Mouse (Mus musculus) embryonic facial prominence, embryonic 13.5 days (tissue): ENCODE measurements around the gene Phf10. TPM values are rescaled to one million over a fixed set of nuclear protein-coding genes. Genes with fewer than 3 reads are reported as not detected.
A peak's percentile ranks its signal among the peaks of the same experiment; 100 is the strongest.
"Not testable (repeated sequence)": the region's sequence is repeated elsewhere in the genome, so short reads cannot be mapped to it uniquely, and the experiment has no call there.

ENCODE experiments used
- ATAC-seq: fragments of 200-750 bp; cut with Nextera tagmentation; 2 replicates; pipeline ENCODE4 v1.8.0; 2017; ENCODE audit warnings: low read depth; ENCODE audit not compliant: insufficient number of reproducible peaks, insufficient read depth, low FRiP score, low TSS enrichment
- H3K27ac ChIP-seq: fragments of 300-500 bp; sonication (generic); 2 replicates; pipeline ENCODE4 v1.5.1; 2015; ENCODE audit warnings: moderate library complexity, mild to moderate bottlenecking, inconsistent platforms
- H3K27me3 ChIP-seq: fragments of 300-500 bp; sonication (generic); 2 replicates; pipeline ENCODE4 v1.6.1; 2015; ENCODE audit warnings: mild to moderate bottlenecking, inconsistent platforms
- H3K36me3 ChIP-seq: fragments of 300-500 bp; sonication (generic); 2 replicates; pipeline ENCODE4 v1.6.1; 2015; ENCODE audit warnings: mild to moderate bottlenecking, inconsistent platforms
- H3K4me1 ChIP-seq: fragments of 300-500 bp; sonication (generic); 2 replicates; pipeline ENCODE4 v1.6.1; 2015; ENCODE audit warnings: inconsistent platforms
- H3K4me2 ChIP-seq: fragments of 300-500 bp; sonication (generic); 2 replicates; pipeline ENCODE4 v1.6.1; 2015; ENCODE audit warnings: moderate library complexity, mild to moderate bottlenecking, inconsistent platforms
- H3K4me3 ChIP-seq: fragments of 300-500 bp; sonication (generic); 2 replicates; pipeline ENCODE4 v1.5.1; 2015; ENCODE audit warnings: mild to moderate bottlenecking, inconsistent platforms
- H3K9ac ChIP-seq: fragments of 300-500 bp; sonication (generic); 2 replicates; pipeline ENCODE4 v1.6.1; 2015; ENCODE audit warnings: mild to moderate bottlenecking, inconsistent platforms
- H3K9me3 ChIP-seq: fragments of 300-500 bp; sonication (generic); 2 replicates; pipeline ENCODE4 v1.6.1; 2016; ENCODE audit warnings: inconsistent platforms
- WGBS: fragments of 180-500 bp; shearing (Covaris S2); methylation state at CpG from one replicate; pipeline ENCODE4 v1.1.7; 2015; ENCODE audit warnings: mixed read lengths; 5-methylcytosine and 5-hydroxymethylcytosine counted together
- polyA plus RNA-seq: library from polyadenylated mRNA; unstranded; fragments of >200 nt; fragmentation: Nextera tagmentation; extraction: Ambion mirVana; gene quantifications from 2 replicates; pipeline ENCODE4 v1.2.1, GENCODE M21; 2015

Gene Phf10
- 33.5 and 36.0 TPM in 2 replicates for polyA plus RNA-seq

DNA sequence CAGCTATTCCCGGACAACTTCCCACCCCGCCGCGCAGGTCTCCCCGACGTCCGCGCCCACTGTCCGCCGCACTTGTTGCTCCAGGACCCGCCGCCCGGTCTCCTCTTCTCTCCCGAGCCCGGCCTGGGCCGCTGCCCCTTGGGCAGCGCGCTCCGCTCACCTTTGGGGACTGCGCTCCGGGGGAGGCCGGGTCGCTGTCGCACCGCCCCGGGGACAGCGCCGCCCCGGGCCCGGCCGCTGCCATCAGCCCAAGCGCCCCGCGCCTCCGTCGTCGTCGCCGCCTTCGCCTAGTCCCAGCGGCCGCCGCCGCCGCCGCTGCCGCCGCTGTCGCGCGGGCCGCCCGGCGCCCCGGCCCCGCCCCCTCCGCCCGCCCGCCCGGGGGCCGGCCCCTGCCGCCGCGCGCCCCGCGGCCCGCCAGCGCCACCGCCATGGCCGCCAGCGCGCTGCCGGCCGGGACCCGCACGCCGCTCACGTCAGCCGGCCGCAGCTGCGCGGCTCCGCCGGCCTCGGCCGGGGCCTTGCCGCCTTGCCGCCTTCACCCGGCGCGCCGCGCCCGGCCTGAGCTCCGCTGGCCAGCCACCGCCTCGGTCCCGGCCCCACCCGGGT is at the start of gene Phf10:
Gene Phf10 (minus strand): TSS at position 323 of the 606 bp plus-strand sequence.
- H3K27me3 ChIP-seq, H3K9me3 ChIP-seq: not testable (repeated sequence)
- H3K36me3 ChIP-seq, result peaks cover 11% of the 10 kb centered on the region
- peak within 1 kb of the TSS; percentile 66; the same call in 1 of the 2 replicates for H3K27ac ChIP-seq
- peaks cover 11% of the 10 kb centered on the region for H3K4me1 ChIP-seq
- ATAC-seq, result peak; percentile 71; the same call in 1 of the 2 replicates
- H3K4me3 ChIP-seq, result peak within 1 kb of the TSS; percentile 68
- WGBS, result under 1% methylated on average over 47 of the region's 100 CpGs
- peak within 1 kb of the TSS; percentile 83 for H3K9ac ChIP-seq
- H3K4me2 ChIP-seq, result peak within 1 kb of the TSS; percentile 91

DNA sequence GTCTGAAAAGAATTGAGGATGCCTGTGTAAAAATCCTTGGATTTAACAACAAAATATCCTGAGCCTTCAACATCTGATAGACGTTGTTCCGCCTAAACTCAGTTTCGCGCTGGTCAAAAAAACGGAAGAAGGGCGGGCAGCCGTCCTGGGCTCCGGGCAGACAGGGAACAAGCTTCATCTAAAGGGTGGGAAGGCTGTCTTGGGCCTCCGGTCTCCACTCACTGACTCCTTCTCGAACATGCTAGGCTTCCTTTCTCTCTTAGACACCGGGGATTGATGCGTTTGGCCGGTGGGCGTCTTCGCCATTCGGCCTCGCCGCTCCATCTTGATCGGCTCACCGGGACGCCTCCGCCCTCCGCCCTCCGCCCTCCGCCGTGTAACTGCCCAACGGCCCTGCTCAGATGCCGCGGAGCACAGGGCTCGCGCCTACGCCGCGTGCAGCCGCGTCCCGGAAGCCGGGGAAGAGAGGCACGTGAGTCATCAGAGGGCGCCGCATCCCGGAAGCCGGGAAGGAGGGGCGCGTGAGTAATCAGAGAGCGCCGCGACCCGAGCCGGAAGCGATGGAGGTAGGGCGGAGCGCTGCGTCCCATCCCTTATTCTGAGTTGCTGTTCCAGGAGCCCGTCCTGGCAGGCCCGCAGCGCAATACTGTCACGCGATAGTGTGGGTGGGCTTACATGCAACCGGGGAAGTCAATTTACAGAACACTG is 48.8 kb upstream of the Phf10 start, which contains the start of gene Gm3435:
Gene Gm3435 (plus strand): TSS at position 471 of the 708 bp plus-strand sequence.
- not testable (repeated sequence) for H3K36me3 ChIP-seq, H3K27me3 ChIP-seq, H3K4me1 ChIP-seq, H3K9me3 ChIP-seq, H3K4me2 ChIP-seq, H3K27ac ChIP-seq, H3K4me3 ChIP-seq, H3K9ac ChIP-seq
- ATAC-seq, result peak; percentile 96
- no CpG with 5 or more reads among the region's 60 CpGs for WGBS

DNA sequence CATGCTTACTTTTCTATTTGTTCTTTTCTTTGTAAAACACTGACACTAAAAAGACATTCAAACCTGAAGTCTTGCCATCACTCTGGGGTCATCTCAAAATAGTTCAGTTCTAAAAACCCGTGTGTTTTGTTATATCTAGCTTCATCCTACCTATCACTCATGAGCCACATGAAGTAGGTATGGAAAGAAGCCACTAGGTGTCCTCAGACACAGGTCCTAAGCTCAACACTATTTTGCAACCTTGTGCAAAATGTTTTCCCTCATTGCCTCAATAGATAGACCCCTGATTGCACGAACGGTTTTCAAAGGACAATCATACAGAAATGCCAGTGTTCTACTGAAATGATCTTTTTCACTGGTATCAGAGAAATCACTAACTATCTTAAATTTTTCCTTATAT is 48.0 kb upstream of the Phf10 start:
- H3K36me3 ChIP-seq, H3K4me2 ChIP-seq, H3K9ac ChIP-seq, H3K27ac ChIP-seq, H3K4me1 ChIP-seq, H3K27me3 ChIP-seq, ATAC-seq, H3K9me3 ChIP-seq, H3K4me3 ChIP-seq: not testable (repeated sequence)
- no CpG with 5 or more reads among the region's 3 CpGs for WGBS

DNA sequence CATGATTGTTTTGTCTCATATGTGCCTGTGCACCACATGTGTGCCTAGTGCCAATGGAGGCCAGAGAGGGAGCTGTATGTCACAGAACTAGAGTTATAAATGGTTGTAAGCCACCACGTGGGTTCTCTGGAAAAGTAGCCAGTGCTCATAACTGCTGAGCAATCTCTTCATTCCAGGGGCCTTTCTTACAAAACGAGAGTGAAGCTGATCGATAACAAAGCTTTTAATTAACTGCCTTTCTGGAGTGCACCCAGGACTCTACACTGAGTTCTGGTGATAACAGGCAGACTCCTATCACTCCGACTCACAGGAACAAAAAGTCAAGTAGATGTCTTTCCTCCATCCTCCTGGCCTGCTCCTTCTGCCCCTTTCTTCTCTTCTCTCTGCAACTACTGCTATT is 39.0 kb upstream of the Phf10 start:
- H3K36me3 ChIP-seq, H3K27me3 ChIP-seq, H3K4me2 ChIP-seq, H3K27ac ChIP-seq, H3K4me3 ChIP-seq, ATAC-seq, H3K9ac ChIP-seq, H3K9me3 ChIP-seq, H3K4me1 ChIP-seq: not testable (repeated sequence)
- no CpG with 5 or more reads among the region's 4 CpGs for WGBS

DNA sequence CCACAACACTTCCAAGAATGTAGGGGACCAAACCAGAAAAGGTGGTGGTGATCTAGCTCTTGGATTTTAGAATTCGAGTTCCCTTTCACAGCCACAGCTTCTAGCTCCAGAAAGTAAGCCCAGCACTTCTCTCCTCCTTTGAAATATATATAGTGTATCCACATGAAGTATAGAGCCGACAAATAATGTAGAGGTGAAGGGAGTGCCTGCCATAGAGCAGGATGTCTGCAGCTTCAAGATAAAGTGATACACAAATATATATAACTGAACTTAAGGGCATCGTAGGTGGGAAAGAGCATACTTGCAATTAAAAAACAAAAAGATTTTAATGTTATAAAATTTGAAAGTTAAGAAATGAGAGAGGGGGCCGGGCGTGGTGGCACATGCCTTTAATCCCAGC is 33.1 kb upstream of the Phf10 start:
- H3K9me3 ChIP-seq, H3K4me1 ChIP-seq, ATAC-seq, H3K36me3 ChIP-seq, H3K9ac ChIP-seq, H3K4me2 ChIP-seq, H3K27me3 ChIP-seq, H3K27ac ChIP-seq, H3K4me3 ChIP-seq: not testable (repeated sequence)
- WGBS, result no CpG with 5 or more reads among the region's 5 CpGs

DNA sequence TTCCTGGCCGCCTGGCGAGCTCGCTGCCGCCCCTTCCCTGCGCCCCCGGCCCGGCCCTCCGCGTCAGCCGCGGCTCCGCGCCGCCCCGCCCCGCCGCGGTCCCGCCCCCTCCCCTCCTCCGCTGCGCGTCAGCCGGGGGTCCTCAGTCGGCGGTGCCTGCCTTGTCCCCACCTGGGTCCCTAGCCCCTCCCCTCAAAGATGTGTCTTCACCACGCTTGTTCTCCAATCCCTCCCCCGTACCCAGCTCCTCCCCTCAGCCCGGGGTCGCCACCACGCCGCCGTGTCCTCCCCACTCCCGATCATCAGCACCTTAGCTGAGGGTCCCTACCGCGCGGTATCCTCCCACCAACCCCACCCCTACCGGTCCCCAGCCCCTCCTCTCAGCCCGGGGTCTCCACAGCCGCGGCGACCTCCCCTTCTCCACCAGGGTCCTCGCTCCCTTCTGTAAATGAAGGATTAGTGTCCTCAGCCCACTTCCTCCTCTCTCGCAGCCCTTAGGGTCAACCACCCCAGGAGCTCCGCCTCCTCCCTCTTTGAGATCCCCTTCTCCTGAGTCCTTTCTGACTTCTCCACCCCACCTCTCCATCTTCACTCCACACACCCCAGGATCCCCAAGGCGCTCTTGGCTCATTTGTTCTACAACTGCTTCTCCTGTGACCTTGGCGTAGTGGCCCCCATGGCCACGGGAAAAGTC is 32.2 kb upstream of the Phf10 start:
- H3K4me2 ChIP-seq, H3K4me3 ChIP-seq, H3K9me3 ChIP-seq, H3K4me1 ChIP-seq, H3K27me3 ChIP-seq, H3K27ac ChIP-seq, H3K36me3 ChIP-seq, H3K9ac ChIP-seq: not testable (repeated sequence)
- no CpG with 5 or more reads among the region's 47 CpGs for WGBS
- peak; percentile 89 for ATAC-seq

DNA sequence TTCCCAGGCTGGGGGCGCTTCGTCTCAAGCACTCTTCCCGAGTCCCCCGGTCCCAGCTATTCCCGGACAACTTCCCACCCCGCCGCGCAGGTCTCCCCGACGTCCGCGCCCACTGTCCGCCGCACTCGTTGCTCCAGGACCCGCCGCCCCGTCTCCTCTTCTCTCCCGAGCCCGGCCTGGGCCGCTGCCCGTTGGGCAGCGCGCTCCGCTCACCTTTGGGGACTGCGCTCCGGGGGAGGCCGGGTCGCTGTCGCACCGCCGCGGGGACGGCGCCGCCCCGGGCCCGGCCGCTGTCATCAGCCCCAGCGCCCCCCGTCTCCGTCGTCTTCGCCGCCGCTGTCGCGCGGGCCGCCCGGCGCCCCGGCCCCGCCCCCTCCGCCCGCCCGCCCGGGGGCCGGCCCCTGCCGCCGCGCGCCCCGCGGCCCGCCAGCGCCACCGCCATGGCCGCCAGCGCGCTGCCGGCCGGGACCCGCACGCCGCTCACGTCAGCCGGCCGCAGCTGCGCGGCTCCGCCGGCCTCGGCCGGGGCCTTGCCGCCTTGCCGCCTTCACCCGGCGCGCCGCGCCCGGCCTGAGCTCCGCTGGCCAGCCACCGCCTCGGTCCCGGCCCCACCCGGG is 31.6 kb upstream of the Phf10 start:
- not testable (repeated sequence) for H3K4me1 ChIP-seq, H3K27ac ChIP-seq, H3K9me3 ChIP-seq, H3K4me2 ChIP-seq, H3K4me3 ChIP-seq, H3K36me3 ChIP-seq, H3K27me3 ChIP-seq, H3K9ac ChIP-seq
- peak; percentile 63 for ATAC-seq
- no CpG with 5 or more reads among the region's 98 CpGs for WGBS

DNA sequence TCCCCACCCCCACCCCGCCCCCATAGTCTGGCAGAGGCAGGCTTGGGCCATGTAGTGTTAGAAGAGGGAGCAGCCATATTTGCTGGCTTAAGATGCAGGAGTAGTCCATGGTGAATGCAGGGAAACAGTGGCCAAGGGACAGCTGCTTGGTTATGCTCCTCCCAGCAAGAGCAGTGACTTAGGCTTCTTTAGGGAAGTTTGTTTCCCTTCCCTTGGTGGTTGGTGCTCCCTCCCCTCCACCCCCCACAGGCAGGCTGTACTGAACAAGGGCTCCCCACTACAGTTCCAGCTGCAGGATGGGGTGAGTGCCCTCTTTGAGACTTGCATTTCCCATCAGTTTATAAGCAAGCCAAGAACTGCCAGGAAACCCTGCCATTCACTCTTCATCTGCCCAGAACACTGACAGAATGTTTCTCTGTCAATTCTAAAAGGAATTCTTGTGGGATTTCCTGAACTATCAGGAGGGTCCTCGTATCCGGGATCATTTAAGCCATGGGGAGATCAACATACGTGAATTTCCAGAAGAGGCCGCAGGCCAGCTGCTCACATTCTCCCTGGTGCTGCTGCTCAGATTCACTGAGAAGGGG is 29.1 kb upstream of the Phf10 start:
- H3K9ac ChIP-seq, H3K4me3 ChIP-seq, H3K9me3 ChIP-seq, ATAC-seq, H3K4me2 ChIP-seq, H3K27ac ChIP-seq, H3K27me3 ChIP-seq, H3K4me1 ChIP-seq, H3K36me3 ChIP-seq: not testable (repeated sequence)
- WGBS, result 77% methylated on average over 4 of the region's 5 CpGs

DNA sequence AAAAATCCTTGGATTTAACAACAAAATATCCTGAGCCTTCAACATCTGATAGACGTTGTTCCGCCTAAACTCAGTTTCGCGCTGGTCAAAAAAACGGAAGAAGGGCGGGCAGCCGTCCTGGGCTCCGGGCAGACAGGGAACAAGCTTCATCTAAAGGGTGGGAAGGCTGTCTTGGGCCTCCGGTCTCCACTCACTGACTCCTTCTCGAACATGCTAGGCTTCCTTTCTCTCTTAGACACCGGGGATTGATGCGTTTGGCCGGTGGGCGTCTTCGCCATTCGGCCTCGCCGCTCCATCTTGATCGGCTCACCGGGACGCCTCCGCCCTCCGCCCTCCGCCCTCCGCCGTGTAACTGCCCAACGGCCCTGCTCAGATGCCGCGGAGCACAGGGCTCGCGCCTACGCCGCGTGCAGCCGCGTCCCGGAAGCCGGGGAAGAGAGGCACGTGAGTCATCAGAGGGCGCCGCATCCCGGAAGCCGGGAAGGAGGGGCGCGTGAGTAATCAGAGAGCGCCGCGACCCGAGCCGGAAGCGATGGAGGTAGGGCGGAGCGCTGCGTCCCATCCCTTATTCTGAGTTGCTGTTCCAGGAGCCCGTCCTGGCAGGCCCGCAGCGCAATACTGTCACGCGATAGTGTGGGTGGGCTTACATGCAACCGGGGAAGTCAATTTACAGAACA is 17.4 kb upstream of the Phf10 start, which contains the start of the genes 9030025P20Rik and Gm3417:
Gene 9030025P20Rik (plus strand): TSS at position 107 of the 677 bp plus-strand sequence.
Gene Gm3417 (minus strand): TSS at position 429 of the 677 bp plus-strand sequence.
- peak; percentile 96 for ATAC-seq
- H3K4me2 ChIP-seq, result peak within 1 kb of the TSS; percentile 41
- H3K4me3 ChIP-seq, result 0 out of 2 replicates have a peak within 1 kb of the TSS, but pooled peaks have one; percentile 20
- not testable (repeated sequence) for H3K36me3 ChIP-seq, H3K9ac ChIP-seq, H3K27me3 ChIP-seq, H3K4me1 ChIP-seq, H3K27ac ChIP-seq, H3K9me3 ChIP-seq
- no CpG with 5 or more reads among the region's 60 CpGs for WGBS

DNA sequence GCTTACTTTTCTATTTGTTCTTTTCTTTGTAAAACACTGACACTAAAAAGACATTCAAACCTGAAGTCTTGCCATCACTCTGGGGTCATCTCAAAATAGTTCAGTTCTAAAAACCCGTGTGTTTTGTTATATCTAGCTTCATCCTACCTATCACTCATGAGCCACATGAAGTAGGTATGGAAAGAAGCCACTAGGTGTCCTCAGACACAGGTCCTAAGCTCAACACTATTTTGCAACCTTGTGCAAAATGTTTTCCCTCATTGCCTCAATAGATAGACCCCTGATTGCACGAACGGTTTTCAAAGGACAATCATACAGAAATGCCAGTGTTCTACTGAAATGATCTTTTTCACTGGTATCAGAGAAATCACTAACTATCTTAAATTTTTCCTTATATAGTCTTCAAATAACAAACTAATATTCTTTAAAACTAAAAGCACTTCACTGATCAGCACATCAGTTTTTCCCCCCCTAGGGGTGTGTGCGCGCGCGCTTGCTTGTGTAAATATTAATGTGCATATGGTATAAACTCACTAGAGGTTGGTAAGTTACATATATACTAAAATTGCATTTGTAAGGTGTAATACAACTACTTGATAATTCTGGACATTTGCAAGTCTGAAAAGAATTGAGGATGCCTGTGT is 16.8 kb upstream of the Phf10 start:
- H3K27ac ChIP-seq, H3K9me3 ChIP-seq, H3K9ac ChIP-seq, H3K27me3 ChIP-seq, ATAC-seq, H3K4me1 ChIP-seq, H3K36me3 ChIP-seq: not testable (repeated sequence)
- peak overlapping the region; percentile 41 for H3K4me2 ChIP-seq
- WGBS, result 4% methylated on average over 4 of the region's 7 CpGs
- 0 out of 2 replicates have a peak overlapping the region, but pooled peaks have one; percentile 20 for H3K4me3 ChIP-seq
